Mouse (Mus musculus) inflammation-experienced regulatory T-cells, adult 16 weeks (primary cell): Measurements from ENCODE around the gene Ptpdc1. TPM values are rescaled to one million over a fixed set of nuclear protein-coding genes. Genes with fewer than 3 reads are reported as not detected.

Source experiments
- polyA plus RNA-seq: library from polyadenylated mRNA; unstranded; fragments of 100-300 nt; shearing (Covaris generic); gene quantifications from one replicate; pipeline ENCODE4 v1.2.1, GENCODE M21; 2017

Ptpdc1 gene
- 1.4 TPM for polyA plus RNA-seq

DNA sequence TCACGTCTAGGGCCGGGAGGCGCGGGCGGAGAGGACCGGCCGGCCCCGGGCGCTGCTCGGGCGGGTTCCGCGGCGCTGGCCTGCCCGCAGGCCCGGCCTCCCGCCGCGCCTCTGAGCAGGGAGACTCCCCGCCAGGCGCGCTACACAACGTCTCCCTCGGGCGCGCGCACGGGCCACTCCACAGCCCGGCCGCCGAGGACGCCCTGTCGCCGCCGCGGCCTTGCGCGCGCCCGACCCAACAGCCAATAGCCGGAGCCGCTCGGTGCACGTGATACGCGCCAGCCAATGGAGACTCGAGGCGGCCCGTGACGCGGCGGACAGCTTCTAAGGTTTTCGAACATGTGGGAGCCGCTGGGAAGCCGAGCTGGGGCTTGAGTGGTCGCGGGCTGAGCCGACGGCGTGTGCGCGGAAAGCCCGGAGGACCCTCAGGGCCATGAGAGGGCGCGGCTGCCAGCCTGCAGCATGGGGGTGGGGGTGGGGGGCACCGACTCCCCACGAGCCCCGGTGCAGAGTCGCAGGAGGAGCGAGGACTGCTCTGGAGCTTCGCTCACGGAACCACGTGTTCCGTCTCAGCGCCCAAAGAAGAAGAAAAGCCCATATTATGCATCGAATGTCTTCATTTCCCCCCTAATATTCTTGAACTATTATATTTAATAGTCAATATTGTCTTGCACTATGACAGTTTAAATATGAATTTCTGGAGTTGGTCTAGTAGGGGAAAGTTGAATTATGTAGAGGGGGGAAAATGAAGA, at the start of gene Ptpdc1:
Gene Ptpdc1, minus strand, starts transcription at position 232 of the 752 bp plus-strand sequence.

DNA sequence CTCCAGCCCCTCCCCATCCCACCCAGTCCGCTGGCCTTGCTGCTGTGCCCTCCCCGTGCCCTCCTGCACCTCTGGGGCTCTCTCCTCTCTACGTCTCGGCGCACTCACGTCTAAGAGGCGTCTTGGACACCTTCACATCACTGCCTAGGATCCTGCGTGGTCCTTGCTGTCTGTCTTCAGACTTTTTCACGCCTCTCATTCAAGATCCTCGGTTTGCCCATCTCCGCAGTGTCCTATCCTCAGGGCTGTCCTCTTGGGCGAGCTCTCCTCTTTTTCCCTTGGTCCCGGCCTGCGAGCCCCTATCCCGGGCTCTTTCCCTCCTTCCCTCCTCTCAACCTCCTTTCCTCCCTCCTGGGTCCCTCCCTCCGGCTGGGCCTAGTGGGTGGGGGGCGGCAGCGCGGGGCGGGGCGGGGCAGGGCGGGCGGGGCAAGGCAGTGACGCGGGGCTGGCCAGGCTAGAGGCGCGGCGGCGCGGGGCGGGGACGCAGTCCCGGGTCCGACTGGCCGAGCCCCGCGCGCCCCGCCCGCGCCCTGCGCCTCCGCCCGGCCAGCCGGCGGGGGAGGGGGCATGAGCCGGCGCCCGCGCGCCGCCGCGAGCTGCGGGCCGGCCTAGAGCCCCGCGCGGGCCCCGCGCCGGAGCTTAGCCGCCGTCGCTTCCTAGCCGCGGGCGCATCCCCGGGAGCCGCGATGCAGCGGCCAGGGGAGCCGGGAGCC, 37.1 kb upstream of the Ptpdc1 start, which contains the start of gene Barx1:
Gene Barx1, plus strand, starts transcription at position 568 of the 713 bp plus-strand sequence.

Other genes with a start within 250 kb of the Ptpdc1 start
- gene Zfp169, start 112.2 kb downstream of the Ptpdc1 start, polyA plus RNA-seq: 44.2 TPM
- 3.6 TPM for gene A830005F24Rik, start 112.1 kb downstream of the Ptpdc1 start, polyA plus RNA-seq
- not detected for gene Barx1, start 37.3 kb upstream of the Ptpdc1 start, polyA plus RNA-seq
- gene Phf2, start 245.5 kb upstream of the Ptpdc1 start, polyA plus RNA-seq: 5.2 TPM